Mouse (Mus musculus) stomach, postnatal 0 days (tissue): Measurements from ENCODE around the gene Fam83d. TPM values are rescaled to one million over a fixed set of nuclear protein-coding genes. Genes with fewer than 3 reads are reported as not detected.

ENCODE experiments used
- ATAC-seq: fragments of 200-750 bp; cut with Nextera tagmentation; 2 replicates; pipeline ENCODE4 v1.8.0; 2017; ENCODE audit not compliant: low FRiP score, low TSS enrichment
- DNase-seq: peaks from one replicate; pipeline ENCODE4 v3.0.0-alpha.2; 2016; ENCODE audit warnings: low spot score
- H3K27ac ChIP-seq: fragments of 300-500 bp; sonication (generic); replicated peaks from 2 replicates; pipeline ENCODE4 v1.5.1; 2014; ENCODE audit warnings: mild to moderate bottlenecking, control low read depth
- H3K27me3 ChIP-seq: fragments of 300-500 bp; sonication (generic); 2 replicates; pipeline ENCODE4 v1.6.1; 2014; ENCODE audit warnings: low read length; ENCODE audit not compliant: control insufficient read depth, insufficient read depth
- H3K36me3 ChIP-seq: fragments of 300-500 bp; sonication (generic); 2 replicates; pipeline ENCODE4 v1.6.1; 2014; ENCODE audit warnings: low read length, mixed read lengths; ENCODE audit not compliant: control insufficient read depth, insufficient read depth
- H3K4me1 ChIP-seq: fragments of 300-500 bp; sonication (generic); replicated peaks from 2 replicates; pipeline ENCODE4 v1.6.1; 2014; ENCODE audit warnings: antibody characterized with exemption; ENCODE audit not compliant: control insufficient read depth, insufficient read depth
- H3K4me2 ChIP-seq: fragments of 300-500 bp; sonication (generic); replicated peaks from 2 replicates; pipeline ENCODE4 v1.6.1; 2014; ENCODE audit warnings: low read depth, mild to moderate bottlenecking, control low read depth, moderate library complexity
- H3K4me3 ChIP-seq: fragments of 300-500 bp; sonication (generic); 2 replicates; pipeline ENCODE4 v1.5.1; 2014; ENCODE audit warnings: low read depth, low read length, control low read depth
- H3K9ac ChIP-seq: fragments of 300-500 bp; sonication (generic); 2 replicates; pipeline ENCODE4 v1.6.1; 2014; ENCODE audit warnings: mild to moderate bottlenecking, low read length, control low read depth, mixed read lengths
- H3K9me3 ChIP-seq: fragments of 300-500 bp; sonication (generic); 2 replicates; pipeline ENCODE4 v1.6.1; 2016; ENCODE audit warnings: low read length; ENCODE audit not compliant: control insufficient read depth
- CTCF ChIP-seq: IDR thresholded peaks from 2 replicates; pipeline ENCODE4 v1.5.1; 2016; ENCODE audit warnings: antibody characterized with exemption, low read depth, mild to moderate bottlenecking, moderate library complexity
- EP300 ChIP-seq: optimal IDR thresholded peaks from 2 replicates; pipeline ENCODE3; 2016; ENCODE audit warnings: antibody characterized with exemption
- WGBS: fragments of 180-500 bp; shearing (Covaris S2); extraction: QIAGEN DNeasy Blood & Tissue Kit; methylation state at CpG from one replicate; pipeline ENCODE4 v1.1.7; 2014; 5-methylcytosine and 5-hydroxymethylcytosine counted together
- polyA plus RNA-seq: library from polyadenylated mRNA; unstranded; fragments of >200 nt; fragmentation: Nextera tagmentation; extraction: Ambion mirVana; gene quantifications from 2 replicates; pipeline ENCODE4 v1.2.1, GENCODE M21; 2015

Gene Fam83d
- polyA plus RNA-seq, 1 experiment from 2014 or later, result 61.3 TPM

- H3K9me3 ChIP-seq, result no peaks in the 10 kb centered on the region
- TF ChIP-seq CTCF (no peak), EP300 (no peak)
- no peak for DNase-seq
- no peak overlapping the region for H3K4me2 ChIP-seq
- no peaks in the 10 kb centered on the region for H3K36me3 ChIP-seq
- no peak overlapping the region for H3K4me3 ChIP-seq
- 19% methylated on average over 6 of the region's 6 CpGs for WGBS
- no peaks in the 10 kb centered on the region for H3K27me3 ChIP-seq
- H3K9ac ChIP-seq, result no peak overlapping the region
- H3K4me1 ChIP-seq, result no peaks in the 10 kb centered on the region
- no peak for ATAC-seq
- H3K27ac ChIP-seq, result no peak overlapping the region
Observed at GRCm38 (mm10) chr2:158722991-158723551, 44.8 kb upstream of the Fam83d start.

GRCm38 (mm10) chr2:158723806-158724205, 44.1 kb upstream of the Fam83d start:
- H3K27me3 ChIP-seq, result no peaks in the 10 kb centered on the region
- ATAC-seq (no peak; the same call in 1 of the 2 replicates), DNase-seq (no peak)
- no peak overlapping the region for H3K9ac ChIP-seq
- no peak for TF ChIP-seq EP300
- TF ChIP-seq CTCF, result no peak
- H3K27ac ChIP-seq, result no peak overlapping the region
- no peaks in the 10 kb centered on the region for H3K9me3 ChIP-seq
- H3K4me3 ChIP-seq, result no peak overlapping the region
- WGBS, result 27% methylated on average over 6 of the region's 6 CpGs
- H3K36me3 ChIP-seq, result no peaks in the 10 kb centered on the region
- H3K4me2 ChIP-seq, result no peak overlapping the region
- H3K4me1 ChIP-seq, result no peaks in the 10 kb centered on the region

GRCm38 (mm10) chr2:158726252-158726651, 41.6 kb upstream of the Fam83d start:
- H3K27ac ChIP-seq, result no peak overlapping the region
- H3K4me1 ChIP-seq, result no peaks in the 10 kb centered on the region
- H3K4me3 ChIP-seq, result no peak overlapping the region
- no peak overlapping the region for H3K4me2 ChIP-seq
- H3K9ac ChIP-seq, result no peak overlapping the region
- WGBS, result 76% methylated on average over 6 of the region's 6 CpGs
- no peaks in the 10 kb centered on the region for H3K9me3 ChIP-seq
- TF ChIP-seq EP300, result no peak
- peak; percentile 32 for TF ChIP-seq CTCF
- no peaks in the 10 kb centered on the region for H3K36me3 ChIP-seq
- ATAC-seq (no peak), DNase-seq (no peak)
- H3K27me3 ChIP-seq, result no peaks in the 10 kb centered on the region

GRCm38 (mm10) chr2:158728061-158728815, 39.7 kb upstream of the Fam83d start:
- H3K4me2 ChIP-seq, result no peak overlapping the region
- TF ChIP-seq CTCF, result no peak
- no peak for TF ChIP-seq EP300
- no peak for ATAC-seq

GRCm38 (mm10) chr2:158730896-158731295, 37.0 kb upstream of the Fam83d start:
- Histone ChIP-seq H3K9me3 (no peaks in the 10 kb centered on the region), H3K27ac (no peak overlapping the region), H3K4me2 (no peak overlapping the region), H3K4me3 (no peak overlapping the region), H3K4me1 (0 out of 2 replicates have a peak, but pooled peaks cover 2% of the 10 kb centered on the region), H3K27me3 (no peaks in the 10 kb centered on the region), H3K36me3 (no peaks in the 10 kb centered on the region), H3K9ac (no peak overlapping the region)
- TF ChIP-seq EP300 (no peak), CTCF (no peak)
- 72% methylated on average over 3 of the region's 3 CpGs for WGBS
- no peak for ATAC-seq
- DNase-seq, result no peak

More at GRCm38 (mm10) chr2:158728061-158728815, 39.7 kb upstream of the Fam83d start:
- no peak overlapping the region for H3K9ac ChIP-seq
- no peaks in the 10 kb centered on the region for H3K4me1 ChIP-seq
- H3K9me3 ChIP-seq, result no peaks in the 10 kb centered on the region
- H3K27ac ChIP-seq, result no peak overlapping the region
- 37% methylated on average over 7 of the region's 7 CpGs for WGBS
- H3K4me3 ChIP-seq, result no peak overlapping the region
- no peaks in the 10 kb centered on the region for H3K27me3 ChIP-seq
- H3K36me3 ChIP-seq, result no peaks in the 10 kb centered on the region
- peak; percentile 30 for DNase-seq

- ATAC-seq, result no peak
- 85% methylated on average over 9 of the region's 9 CpGs for WGBS
- Histone ChIP-seq H3K4me2 (no peak overlapping the region), H3K36me3 (no peaks in the 10 kb centered on the region), H3K4me3 (no peak overlapping the region), H3K4me1 (0 out of 2 replicates have a peak, but pooled peaks cover 2% of the 10 kb centered on the region), H3K27me3 (no peaks in the 10 kb centered on the region), H3K27ac (no peak overlapping the region), H3K9me3 (no peaks in the 10 kb centered on the region), H3K9ac (no peak overlapping the region)
- no peak for DNase-seq
- TF ChIP-seq CTCF, result no peak
- no peak for TF ChIP-seq EP300
Observed at GRCm38 (mm10) chr2:158732521-158732920, 35.4 kb upstream of the Fam83d start.
